Comparison of ENCODE assay signal across 13 mouse cellular contexts in the genomic region with DNA sequence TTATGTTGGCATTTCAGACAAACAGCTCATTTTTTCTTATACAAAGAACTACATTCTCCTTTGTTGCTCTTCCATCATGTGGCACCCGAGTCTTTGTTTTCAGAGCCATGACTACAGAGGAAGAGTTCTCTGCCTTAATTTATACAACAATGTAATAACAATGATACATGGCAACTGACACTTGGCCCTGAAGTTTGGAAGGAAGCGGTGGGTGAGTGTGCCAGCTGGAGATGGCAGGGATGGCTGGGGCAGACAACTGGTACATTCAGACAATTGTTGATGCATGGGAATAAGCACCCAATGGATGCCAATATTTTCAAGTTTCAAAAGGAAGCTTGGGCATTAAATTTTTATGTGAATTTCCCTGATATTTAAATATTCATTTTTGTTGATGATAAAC.
"Had no signal": no experiment of that assay in that cellular context is flagged by ENCODE, and none has a peak within 500 bp of the region (broad histone marks: within the 10 kb centered on the region; RNA-seq: fewer than 3 reads in every experiment).

No protein-coding gene starts in this region.

- DNase-seq: kidney, adult 11 months; kidney, adult 8-10 months; kidney, postnatal 10 days; kidney, postnatal 36 days; liver, embryonic 13.5 days; lung, adult 2 months; lung, postnatal 14 days; lung, postnatal 4 days; midbrain, embryonic 14.5 days; right cerebral cortex, adult 18-20 months; right cerebral cortex, postnatal 14 days; right cerebral cortex, postnatal 4 days; thymus, postnatal 25 days had no signal
